In the genomic region with DNA sequence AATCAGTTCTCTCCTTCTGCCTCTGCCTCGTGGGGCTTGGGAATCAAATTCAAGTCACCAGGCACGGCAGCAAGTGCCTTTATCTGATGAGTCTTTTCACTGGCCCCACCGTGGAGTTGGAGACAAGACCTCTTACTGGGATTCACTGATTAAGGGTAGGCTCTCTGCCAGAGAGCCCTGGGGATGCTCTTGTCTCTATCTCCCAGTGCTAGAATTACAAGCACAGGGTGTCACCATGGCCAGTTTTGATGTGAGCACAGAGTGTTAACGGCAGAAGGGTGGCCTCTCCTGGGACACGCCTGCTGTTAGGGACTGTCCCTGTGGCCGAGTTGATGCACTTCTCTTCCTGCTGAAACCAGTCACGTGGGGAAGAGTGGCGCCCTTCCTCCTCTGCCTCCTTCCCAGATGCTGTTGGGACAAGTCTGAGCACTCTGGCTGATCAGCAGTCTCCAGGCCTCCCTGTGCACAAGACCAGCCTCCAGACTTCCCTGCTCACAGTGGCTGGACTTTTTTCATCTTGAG, we compare ENCODE assay signal across 14 mouse cellular contexts.
A peak's percentile ranks its signal among the peaks of the same experiment; 100 is the strongest.
DNase-seq lines count a peak whose midpoint lies in the region; ATAC-seq and TF ChIP-seq lines count a peak whose summit lies in the region.
"Had no signal": no experiment of that assay in that cellular context is flagged by ENCODE, and none has a peak within 500 bp of the region (broad histone marks: within the 10 kb centered on the region; RNA-seq: fewer than 3 reads in every experiment).

No protein-coding gene starts in this region.

- peak; percentile 51 for ATAC-seq in inflammation-experienced regulatory T-cells, adult 6 months
- ATAC-seq in erythroblast, adult 5-6 weeks (replicated peaks; ENCODE audit: low FRiP score, poor library complexity, severe bottlenecking) = no peak; the same call in 1 of the 2 replicates
- ATAC-seq: forebrain, postnatal 0 days had no signal

- peak; percentile 4 for TF ChIP-seq RAD21 in CH12.LX (IDR thresholded peaks at IDR 0.05; ENCODE audit: low read depth, low read length)

- H3K27me3 ChIP-seq in CH12.LX (replicated peaks) = no peaks in the 10 kb centered on the region
- H3K27me3 ChIP-seq: hindbrain, embryonic 13.5 days had no signal

- TF ChIP-seq CTCF in CH12.LX (conservative IDR thresholded peaks at IDR 0.05 in 1 of 2, IDR thresholded peaks at IDR 0.05 in 1 of 2; ENCODE audit: low read depth in 2 of 2, low read length in 2 of 2) = no peak

- peak; percentile 28 to 37 for DNase-seq in heart, adult 9 months (ENCODE audit: low spot score in 2 of 2)
- DNase-seq in heart, adult 8-10 months (ENCODE audit: low spot score) = no peak
- DNase-seq in A20 (ENCODE audit: low read depth, low spot score) (peak; percentile 56), CH12.LX (ENCODE audit: extremely low read depth) (peak; percentile 91)
- DNase-seq in ovary, postnatal 36 days (ENCODE audit: low spot score) = no peak
- no peak for DNase-seq in urinary bladder, postnatal 4 days (ENCODE audit: low spot score in 2 of 2)
- DNase-seq: forebrain, postnatal 0 days; right cerebral cortex, postnatal 14 days; thymus, postnatal 4 days had no signal

- H3K4me1 ChIP-seq in CH12.LX (ENCODE audit: control insufficient read depth in 1 of 2, insufficient read depth in 2 of 2) = peaks cover 20 to 60% of the 10 kb centered on the region in 2 experiments

- peaks cover 4% of the 10 kb centered on the region for H3K79me2 ChIP-seq in CH12.LX (replicated peaks; ENCODE audit: control insufficient read depth, extremely low read depth, insufficient read depth, poor library complexity, severe bottlenecking)

- H3K4me2 ChIP-seq in CH12.LX (ENCODE audit: insufficient read depth, low read depth, poor library complexity, severe bottlenecking) = peak overlapping the region; percentile 52
- H3K4me2 ChIP-seq: hindbrain, embryonic 13.5 days had no signal

- no peaks in the 10 kb centered on the region for H3K9me3 ChIP-seq in CH12.LX (replicated peaks; ENCODE audit: low read length)
- H3K9me3 ChIP-seq: embryonic facial prominence, embryonic 10.5 days; hindbrain, embryonic 13.5 days had no signal

- no peak overlapping the region for H3K4me3 ChIP-seq in CH12.LX (replicated peaks in 1 of 3; ENCODE audit: low read depth in 2 of 3, low read length in 2 of 3, poor library complexity in 1 of 3)
- H3K4me3 ChIP-seq: embryonic facial prominence, embryonic 10.5 days; hindbrain, embryonic 13.5 days had no signal

- peak; percentile 57; the same call in 1 of the 2 replicates for TF ChIP-seq EP300 in CH12.LX (IDR thresholded peaks at IDR 0.05; ENCODE audit: low read length)

- H3K27ac ChIP-seq in CH12.LX (ENCODE audit: insufficient read depth, low read depth) = peak overlapping the region; percentile 64
- H3K27ac ChIP-seq: embryonic facial prominence, embryonic 10.5 days; hindbrain, embryonic 13.5 days; liver, embryonic 14.5 days had no signal

- in situ Hi-C loops in CH12.LX (cut with MboI; ENCODE audit: low pct_ligation_motif_present, low pct_unique_long_range_greater_than_20kb, low sequenced_read_pairs) = no loop called here

- H3K9ac ChIP-seq in CH12.LX (ENCODE audit: insufficient read depth, low read depth) = no peak overlapping the region
- H3K9ac ChIP-seq: forebrain, postnatal 0 days; hindbrain, embryonic 13.5 days; liver, embryonic 14.5 days had no signal

- peak; percentile 67 for TF ChIP-seq POLR2A in CH12.LX (IDR thresholded peaks at IDR 0.05; ENCODE audit: low read depth, low read length)

- dilution Hi-C loops in CH12.LX (cut with MboI; ENCODE audit: extremely low pct_ligation_motif_present, extremely low pct_unique_long_range_greater_than_20kb, low sequenced_read_pairs) = no loop called here

- peaks cover 2 to 36% of the 10 kb centered on the region in 2 experiments for H3K36me3 ChIP-seq in CH12.LX (replicated peaks in 1 of 2; ENCODE audit: control insufficient read depth in 1 of 2, insufficient read depth in 1 of 2, low read length in 1 of 2)
- H3K36me3 ChIP-seq: embryonic facial prominence, embryonic 10.5 days; hindbrain, embryonic 13.5 days had no signal

TF ChIP-seq in CH12.LX, 34 proteins besides CTCF, POLR2A, EP300 and RAD21:
- TF ChIP-seq HCFC1 (IDR thresholded peaks at IDR 0.05; ENCODE audit: low read depth, low read length) (no peak; the same call in 1 of the 2 replicates), ETS1 (conservative IDR thresholded peaks at IDR 0.05; ENCODE audit: low read depth, low read length) (peak; percentile 73), MYC (IDR thresholded peaks at IDR 0.05; ENCODE audit: low read depth, low read length) (peak; percentile 79; the same call in 1 of the 2 replicates), E2F4 (IDR thresholded peaks at IDR 0.05; ENCODE audit: insufficient replicate concordance, low read depth, low read length) (no peak), MXI1 (IDR thresholded peaks at IDR 0.05; ENCODE audit: low read depth, low read length) (peak; percentile 46), USF2 (conservative IDR thresholded peaks at IDR 0.05; ENCODE audit: low read depth, low read length) (peak; percentile 91), GABPA (IDR thresholded peaks at IDR 0.05; ENCODE audit: insufficient replicate concordance, low read depth, low read length) (no peak), IRF4 (IDR thresholded peaks at IDR 0.05; ENCODE audit: low read depth, low read length) (peak; percentile 67; the same call in 1 of the 2 replicates), RCOR1 (conservative IDR thresholded peaks at IDR 0.05; ENCODE audit: low read depth, low read length) (0 out of 2 replicates have a peak, but pooled peaks have one; percentile 66), TCF12 (IDR thresholded peaks at IDR 0.05; ENCODE audit: low read depth, low read length) (peak; percentile 72), BHLHE40 (IDR thresholded peaks at IDR 0.05; ENCODE audit: low read depth, low read length) (peak; percentile 97), KAT2A (IDR thresholded peaks at IDR 0.05; ENCODE audit: insufficient replicate concordance, low read length) (0 out of 2 replicates have a peak, but pooled peaks have one; percentile 39), TBP (conservative IDR thresholded peaks at IDR 0.05; ENCODE audit: low read depth, low read length) (peak; percentile 76), USF1 (IDR thresholded peaks at IDR 0.05; ENCODE audit: low read depth, low read length) (peak; percentile 93), ZMIZ1 (IDR thresholded peaks at IDR 0.05; ENCODE audit: low read depth, low read length) (peak; percentile 68; the same call in 1 of the 2 replicates), SMC3 (IDR thresholded peaks at IDR 0.05; ENCODE audit: low read depth, low read length) (peak; percentile 23; the same call in 1 of the 2 replicates), UBTF (IDR thresholded peaks at IDR 0.05; ENCODE audit: low read depth, low read length) (no peak), CHD1 (IDR thresholded peaks at IDR 0.05; ENCODE audit: low read depth, low read length) (peak; percentile 62), PAX5 (IDR thresholded peaks at IDR 0.05; ENCODE audit: low read length) (no peak), MAX (IDR thresholded peaks at IDR 0.05; ENCODE audit: low read length) (peak; percentile 94), SIN3A (IDR thresholded peaks at IDR 0.05; ENCODE audit: low read length) (peak; percentile 54; the same call in 1 of the 2 replicates), MEF2A (IDR thresholded peaks at IDR 0.05; ENCODE audit: borderline replicate concordance, low read depth, low read length) (peak; percentile 60; the same call in 1 of the 2 replicates), ELF1 (IDR thresholded peaks at IDR 0.05; ENCODE audit: low read depth, low read length) (peak; percentile 76), CHD2 (IDR thresholded peaks at IDR 0.05; ENCODE audit: low read length) (peak; percentile 38; the same call in 1 of the 2 replicates), NELFE (IDR thresholded peaks at IDR 0.05; ENCODE audit: low read depth, low read length) (peak; percentile 68)

Comparison
In these comparisons a context has a peak if more than half of its experiments do, and no peak if none do; other contexts are left out.
1. DNase-seq: peak in heart, adult 9 months (2 of 2), A20 (single experiment) and CH12.LX (single experiment); none in heart, adult 8-10 months (single experiment), ovary, postnatal 36 days (single experiment) and urinary bladder, postnatal 4 days (0 of 2).